Mouse (Mus musculus): ENCODE results near the gene Slc46a1. TPM values are rescaled to one million over a fixed set of nuclear protein-coding genes. Genes with fewer than 3 reads are reported as not detected.
A peak's percentile ranks its signal among the peaks of the same experiment; 100 is the strongest.

Gene Slc46a1
- polyA plus RNA-seq, 1 experiment, result 9.1 TPM

DNA sequence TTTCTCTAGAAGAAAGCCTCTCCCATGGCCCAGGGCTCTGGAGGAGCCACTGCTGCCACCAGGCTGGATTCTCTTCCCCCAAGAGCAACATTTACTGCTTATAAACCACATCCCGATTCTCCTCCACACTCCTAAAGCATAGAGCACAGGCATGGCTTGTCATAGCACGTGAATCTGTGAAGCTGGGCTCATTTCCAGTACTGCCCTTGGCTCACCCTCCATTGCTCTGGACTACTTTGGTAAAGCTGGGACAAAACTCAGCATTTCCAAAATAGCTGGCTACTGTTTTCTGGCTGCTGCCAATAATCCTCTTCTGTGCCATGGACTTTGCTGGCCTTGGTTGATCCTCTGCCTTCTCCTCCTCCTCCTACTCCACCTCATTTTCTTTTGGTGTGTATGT is 41.1 kb upstream of the Slc46a1 start:
- Histone ChIP-seq H3K9me3 (replicated peaks; ENCODE audit: control insufficient read depth, insufficient read depth, low read length, poor library complexity, severe bottlenecking) (no peaks in the 10 kb centered on the region), H3K4me1 (ENCODE audit: control insufficient read depth, insufficient read depth, low read length) (peaks cover 9% of the 10 kb centered on the region), H3K36me3 (ENCODE audit: control insufficient read depth, insufficient read depth, low read length, poor library complexity, severe bottlenecking) (no peaks in the 10 kb centered on the region), H3K27me3 (ENCODE audit: control insufficient read depth, insufficient read depth, low read length, poor library complexity, severe bottlenecking) (no peaks in the 10 kb centered on the region), H3K4me3 (ENCODE audit: low read depth, low read length) (no peak overlapping the region), H3K9ac (ENCODE audit: low read depth, poor library complexity, severe bottlenecking) (no peak overlapping the region), H3K27ac (ENCODE audit: insufficient read depth, low read length) (no peak overlapping the region)
- TF ChIP-seq POLR2A (IDR thresholded peaks at IDR 0.05; ENCODE audit: insufficient read depth, low read length) (no peak), EP300 (IDR thresholded peaks at IDR 0.05; ENCODE audit: insufficient read depth, low read depth, low read length) (no peak), CTCF (IDR thresholded peaks at IDR 0.05; ENCODE audit: low read depth, low read length) (no peak)

DNA sequence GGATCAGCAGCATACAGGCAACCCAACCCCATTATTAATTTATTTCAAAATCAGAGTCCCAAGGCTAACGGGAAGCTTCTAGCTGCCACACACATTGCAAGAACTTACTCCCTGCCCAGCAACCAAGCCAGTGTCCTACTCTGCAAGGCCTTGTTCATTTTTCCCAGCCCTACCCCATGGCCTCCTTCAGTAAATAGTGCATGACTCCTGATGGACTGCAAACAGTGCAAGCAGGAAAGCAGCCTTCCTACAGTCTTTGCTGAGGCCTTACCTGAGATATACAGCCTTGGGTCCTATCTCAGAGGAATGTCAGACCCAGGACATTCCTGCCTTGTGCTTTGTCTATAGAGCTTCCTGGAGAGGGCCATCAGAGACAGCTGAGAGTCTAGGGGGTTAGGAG is 39.9 kb upstream of the Slc46a1 start:
- Histone ChIP-seq H3K9me3 (replicated peaks; ENCODE audit: control insufficient read depth, insufficient read depth, low read length, poor library complexity, severe bottlenecking) (no peaks in the 10 kb centered on the region), H3K36me3 (ENCODE audit: control insufficient read depth, insufficient read depth, low read length, poor library complexity, severe bottlenecking) (no peaks in the 10 kb centered on the region), H3K27me3 (ENCODE audit: control insufficient read depth, insufficient read depth, low read length, poor library complexity, severe bottlenecking) (no peaks in the 10 kb centered on the region), H3K27ac (ENCODE audit: insufficient read depth, low read length) (no peak overlapping the region), H3K9ac (ENCODE audit: low read depth, poor library complexity, severe bottlenecking) (no peak overlapping the region), H3K4me3 (ENCODE audit: low read depth, low read length) (no peak overlapping the region), H3K4me1 (ENCODE audit: control insufficient read depth, insufficient read depth, low read length) (peaks cover 9% of the 10 kb centered on the region)
- no peak for TF ChIP-seq POLR2A (IDR thresholded peaks at IDR 0.05; ENCODE audit: insufficient read depth, low read length)

DNA sequence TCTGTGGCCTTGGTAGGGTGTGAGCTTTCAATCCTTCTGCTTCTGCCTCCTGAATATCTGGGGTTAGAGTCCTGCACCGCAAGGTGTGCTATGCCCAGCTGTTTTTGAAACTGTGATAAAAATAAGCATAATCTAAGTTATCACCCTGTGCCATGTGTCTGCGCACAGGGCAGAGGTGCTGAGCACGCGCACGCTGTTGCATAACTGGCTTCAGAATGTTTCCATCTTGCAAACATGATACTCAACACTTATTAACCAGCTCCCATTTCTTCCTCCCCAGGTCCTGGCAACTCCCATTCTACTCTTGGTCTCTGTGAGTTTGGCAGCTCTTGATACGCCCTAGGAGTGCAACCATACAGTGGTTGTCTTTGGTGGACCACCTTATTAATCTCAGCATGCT is 37.8 kb upstream of the Slc46a1 start:
- Histone ChIP-seq H3K27ac (ENCODE audit: insufficient read depth, low read length) (no peak overlapping the region), H3K9me3 (replicated peaks; ENCODE audit: control insufficient read depth, insufficient read depth, low read length, poor library complexity, severe bottlenecking) (no peaks in the 10 kb centered on the region), H3K4me1 (ENCODE audit: control insufficient read depth, insufficient read depth, low read length) (peaks cover 3% of the 10 kb centered on the region), H3K27me3 (ENCODE audit: control insufficient read depth, insufficient read depth, low read length, poor library complexity, severe bottlenecking) (no peaks in the 10 kb centered on the region), H3K36me3 (ENCODE audit: control insufficient read depth, insufficient read depth, low read length, poor library complexity, severe bottlenecking) (no peaks in the 10 kb centered on the region), H3K4me3 (ENCODE audit: low read depth, low read length) (no peak overlapping the region), H3K9ac (ENCODE audit: low read depth, poor library complexity, severe bottlenecking) (no peak overlapping the region)
- TF ChIP-seq EP300 (IDR thresholded peaks at IDR 0.05; ENCODE audit: insufficient read depth, low read depth, low read length), result no peak
- TF ChIP-seq POLR2A (IDR thresholded peaks at IDR 0.05; ENCODE audit: insufficient read depth, low read length), result no peak
- TF ChIP-seq CTCF (IDR thresholded peaks at IDR 0.05; ENCODE audit: low read depth, low read length), result no peak

DNA sequence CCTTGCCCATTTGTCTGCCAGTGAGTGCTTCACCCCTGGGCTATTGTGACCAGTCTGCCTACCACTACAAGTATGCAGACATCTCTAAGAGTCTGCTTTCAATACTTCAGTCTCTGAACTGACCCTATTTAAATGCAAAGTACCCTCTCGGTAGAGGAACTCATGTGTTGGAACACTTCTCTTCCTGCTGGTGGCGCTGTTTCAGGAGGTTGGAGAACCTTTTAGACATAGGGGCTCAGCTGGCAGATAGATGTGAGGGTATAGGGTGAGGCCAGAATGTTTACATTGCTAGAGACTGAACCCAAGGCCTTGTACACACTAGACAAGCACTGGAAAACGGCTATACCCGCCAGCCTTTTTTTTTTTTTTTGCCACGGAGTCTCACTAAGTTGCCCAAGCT is 37.2 kb upstream of the Slc46a1 start:
- TF ChIP-seq EP300 (IDR thresholded peaks at IDR 0.05; ENCODE audit: insufficient read depth, low read depth, low read length) (no peak), CTCF (IDR thresholded peaks at IDR 0.05; ENCODE audit: low read depth, low read length) (peak; percentile 25), POLR2A (IDR thresholded peaks at IDR 0.05; ENCODE audit: insufficient read depth, low read length) (no peak)
- H3K27me3 ChIP-seq (ENCODE audit: control insufficient read depth, insufficient read depth, low read length, poor library complexity, severe bottlenecking), result no peaks in the 10 kb centered on the region
- H3K4me3 ChIP-seq (ENCODE audit: low read depth, low read length), result no peak overlapping the region
- peaks cover 3% of the 10 kb centered on the region for H3K4me1 ChIP-seq (ENCODE audit: control insufficient read depth, insufficient read depth, low read length)
- no peak overlapping the region for H3K27ac ChIP-seq (ENCODE audit: insufficient read depth, low read length)
- H3K9me3 ChIP-seq (replicated peaks; ENCODE audit: control insufficient read depth, insufficient read depth, low read length, poor library complexity, severe bottlenecking), result no peaks in the 10 kb centered on the region
- no peaks in the 10 kb centered on the region for H3K36me3 ChIP-seq (ENCODE audit: control insufficient read depth, insufficient read depth, low read length, poor library complexity, severe bottlenecking)
- H3K9ac ChIP-seq (ENCODE audit: low read depth, poor library complexity, severe bottlenecking), result no peak overlapping the region

DNA sequence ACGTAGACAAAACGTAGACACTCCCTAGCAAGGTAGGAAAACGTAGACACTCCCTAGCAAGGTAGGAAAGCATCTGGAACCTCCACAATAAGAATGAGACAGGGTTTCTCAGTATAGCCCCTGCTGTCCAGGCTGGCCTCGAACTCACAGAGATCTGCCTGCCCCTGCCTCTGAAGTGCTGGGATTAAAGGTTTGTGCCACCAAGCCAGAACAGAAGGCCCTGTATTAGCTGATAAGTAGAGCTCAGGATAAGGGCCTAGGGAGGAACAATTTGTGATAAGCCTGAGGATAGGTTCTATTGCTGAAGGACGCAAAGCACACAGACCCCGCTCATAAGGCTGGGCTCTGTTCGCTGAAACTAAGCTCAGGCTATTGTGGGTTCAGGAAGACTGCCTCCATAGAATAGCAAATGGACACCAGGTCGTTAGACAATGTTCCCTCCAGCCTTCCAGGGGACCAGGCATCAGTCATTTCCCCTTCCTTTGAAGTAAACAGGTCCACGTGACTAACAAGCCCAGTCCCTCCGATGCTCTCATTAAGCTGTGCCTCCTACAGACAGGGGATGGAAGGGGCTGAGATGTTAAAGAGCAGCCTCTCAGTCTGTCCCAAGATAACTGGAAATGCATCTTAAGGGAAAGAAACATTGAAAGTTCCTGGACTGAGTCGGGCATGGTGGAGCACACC is 35.2 kb upstream of the Slc46a1 start:
- Histone ChIP-seq H3K4me1 (ENCODE audit: control insufficient read depth, insufficient read depth, low read length) (peaks cover 3% of the 10 kb centered on the region), H3K4me3 (ENCODE audit: low read depth, low read length) (no peak overlapping the region), H3K9me3 (replicated peaks; ENCODE audit: control insufficient read depth, insufficient read depth, low read length, poor library complexity, severe bottlenecking) (no peaks in the 10 kb centered on the region), H3K27ac (ENCODE audit: insufficient read depth, low read length) (no peak overlapping the region), H3K36me3 (ENCODE audit: control insufficient read depth, insufficient read depth, low read length, poor library complexity, severe bottlenecking) (no peaks in the 10 kb centered on the region), H3K27me3 (ENCODE audit: control insufficient read depth, insufficient read depth, low read length, poor library complexity, severe bottlenecking) (no peaks in the 10 kb centered on the region), H3K9ac (ENCODE audit: low read depth, poor library complexity, severe bottlenecking) (no peak overlapping the region)
- TF ChIP-seq POLR2A (IDR thresholded peaks at IDR 0.05; ENCODE audit: insufficient read depth, low read length) (no peak), EP300 (IDR thresholded peaks at IDR 0.05; ENCODE audit: insufficient read depth, low read depth, low read length) (no peak), CTCF (IDR thresholded peaks at IDR 0.05; ENCODE audit: low read depth, low read length) (no peak)

DNA sequence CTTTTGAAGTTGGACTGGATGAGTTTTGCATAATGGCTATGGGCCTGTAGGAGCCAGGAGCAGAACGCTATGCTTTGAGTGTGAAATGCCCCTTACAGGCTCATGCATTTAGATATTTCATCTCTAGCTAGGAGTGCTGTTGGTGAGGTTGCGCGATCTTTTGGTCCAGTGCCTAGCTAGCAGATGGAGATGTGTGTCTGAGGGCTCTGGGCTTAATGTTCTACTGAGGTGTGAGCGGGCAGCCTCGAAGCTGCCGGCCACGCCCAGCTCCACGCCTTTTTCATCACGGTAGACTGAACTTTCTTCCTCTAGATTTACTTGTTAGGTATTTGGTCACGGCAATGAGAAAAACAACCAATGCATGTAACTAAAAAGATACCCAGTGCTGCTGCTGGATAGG is 34.3 kb upstream of the Slc46a1 start:
- Histone ChIP-seq H3K9me3 (replicated peaks; ENCODE audit: control insufficient read depth, insufficient read depth, low read length, poor library complexity, severe bottlenecking) (no peaks in the 10 kb centered on the region), H3K27ac (ENCODE audit: insufficient read depth, low read length) (no peak overlapping the region), H3K4me1 (ENCODE audit: control insufficient read depth, insufficient read depth, low read length) (peaks cover 3% of the 10 kb centered on the region), H3K36me3 (ENCODE audit: control insufficient read depth, insufficient read depth, low read length, poor library complexity, severe bottlenecking) (no peaks in the 10 kb centered on the region), H3K4me3 (ENCODE audit: low read depth, low read length) (no peak overlapping the region), H3K9ac (ENCODE audit: low read depth, poor library complexity, severe bottlenecking) (no peak overlapping the region), H3K27me3 (ENCODE audit: control insufficient read depth, insufficient read depth, low read length, poor library complexity, severe bottlenecking) (no peaks in the 10 kb centered on the region)
- TF ChIP-seq CTCF (IDR thresholded peaks at IDR 0.05; ENCODE audit: low read depth, low read length) (no peak), POLR2A (IDR thresholded peaks at IDR 0.05; ENCODE audit: insufficient read depth, low read length) (no peak), EP300 (IDR thresholded peaks at IDR 0.05; ENCODE audit: insufficient read depth, low read depth, low read length) (no peak)

Measured in ES-Bruce4 (cell line).